Mouse (Mus musculus) ES-E14 (cell line): ENCODE measurements at regions not wholly inside any gene's neighbourhood (a gene's known extent, or its start where the extent isn't known, plus 50 kb on each side); places are given as distances from the start of the nearest gene placed in this dataset.
"Not testable (repeated sequence)": the region's sequence is repeated elsewhere in the genome, so short reads cannot be mapped to it uniquely, and the experiment has no call there.

Source experiments
- CHD2 ChIP-seq: IDR thresholded peaks from 2 replicates; pipeline ENCODE4 v1.6.1; 2014; ENCODE audit warnings: mild to moderate bottlenecking, low read depth, low read length, inconsistent platforms
- HCFC1 ChIP-seq: IDR thresholded peaks from 2 replicates; pipeline ENCODE4 v1.6.1; 2012; ENCODE audit warnings: low read length, inconsistent platforms, borderline replicate concordance; ENCODE audit not compliant: insufficient read depth
- ZNF384 ChIP-seq: IDR thresholded peaks from 2 replicates; pipeline ENCODE4 v1.6.1; 2012; ENCODE audit warnings: low read depth, low read length, inconsistent platforms

DNA sequence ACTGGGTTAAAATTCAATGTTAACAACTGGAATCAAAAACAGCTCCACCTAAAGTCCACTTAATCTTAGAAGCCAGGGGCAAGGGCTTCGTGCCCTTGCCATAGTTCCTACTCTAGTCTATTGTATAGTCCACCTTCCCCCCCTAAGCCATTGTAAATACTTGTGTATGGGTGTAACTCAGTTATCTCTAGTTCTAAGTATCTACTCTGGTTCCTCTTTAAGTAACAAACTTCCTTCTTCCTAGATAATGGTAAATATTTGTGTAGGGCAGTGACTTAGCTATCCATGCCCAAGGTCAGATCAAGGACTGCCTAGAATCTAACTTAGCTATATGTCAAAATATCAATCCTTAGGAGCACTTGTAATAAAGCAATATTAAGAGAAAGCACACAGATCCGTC is 1653.3 kb downstream of the Diaph2 start:
- TF ChIP-seq HCFC1, CHD2, ZNF384: not testable (repeated sequence)
